ENCODE assay signal across 9 mouse cellular contexts in the genomic region with DNA sequence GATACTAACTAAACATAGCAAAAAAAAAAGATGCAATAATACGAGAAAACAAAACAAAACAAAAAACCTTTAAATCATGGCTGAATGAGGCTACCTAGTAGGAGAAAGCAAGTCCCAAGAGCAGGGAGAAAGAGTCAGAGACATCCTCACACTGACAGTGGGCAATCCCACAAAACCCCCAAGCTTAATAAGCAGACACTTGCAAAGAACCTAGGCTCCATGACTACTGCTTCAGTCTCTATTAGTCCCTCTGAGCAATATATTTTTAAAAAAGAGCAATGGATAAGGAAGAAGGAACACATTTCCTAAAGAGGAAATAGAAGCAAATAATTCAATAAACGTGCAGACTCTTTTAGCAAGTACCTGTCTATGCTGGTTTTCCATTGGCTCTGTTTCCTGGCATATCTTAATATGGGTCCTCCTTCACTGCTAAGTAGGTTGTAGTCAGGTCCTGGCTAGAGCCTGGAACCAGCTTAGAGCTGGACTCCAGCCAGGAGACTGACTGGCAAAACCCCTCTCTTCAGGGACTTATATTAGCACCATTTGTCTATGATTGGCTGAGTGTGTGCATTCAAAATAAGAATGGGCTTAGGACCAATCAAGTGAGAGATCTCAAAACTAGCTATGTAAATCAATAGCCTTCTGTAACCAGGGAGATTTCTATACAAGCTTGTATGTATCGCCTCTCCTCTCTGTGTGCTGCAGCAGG.
DNase-seq lines count a peak whose midpoint lies in the region; ATAC-seq lines count a peak whose summit lies in the region.
"Had no signal": no experiment of that assay in that cellular context is flagged by ENCODE, and none has a peak within 500 bp of the region (broad histone marks: within the 10 kb centered on the region; RNA-seq: fewer than 3 reads in every experiment).

No protein-coding gene starts in this region.

- 55% methylated on average over 3 of the region's 3 CpGs for WGBS in forebrain, embryonic 13.5 days
- WGBS in neural tube, embryonic 13.5 days: 65% methylated on average over 3 of the region's 3 CpGs

- H3K4me3 ChIP-seq in forebrain, embryonic 13.5 days: no peak overlapping the region
- peak overlapping the region; percentile 15 for H3K4me3 ChIP-seq in neural tube, embryonic 13.5 days

- ATAC-seq in forebrain, embryonic 13.5 days: peak; percentile 97
- ATAC-seq in neural tube, embryonic 13.5 days (ENCODE audit: low read depth): peak; percentile 97

- H3K27me3 ChIP-seq in forebrain, embryonic 13.5 days: no peaks in the 10 kb centered on the region
- H3K27me3 ChIP-seq in neural tube, embryonic 13.5 days: no peaks in the 10 kb centered on the region

- H3K27ac ChIP-seq in forebrain, embryonic 13.5 days: peak overlapping the region; percentile 78
- peak overlapping the region; percentile 82 for H3K27ac ChIP-seq in neural tube, embryonic 13.5 days (replicated peaks)

- no peak overlapping the region for H3K9ac ChIP-seq in forebrain, embryonic 13.5 days
- no peak overlapping the region for H3K9ac ChIP-seq in neural tube, embryonic 13.5 days

- H3K4me2 ChIP-seq in forebrain, embryonic 13.5 days: peak overlapping the region; percentile 7; the same call in 1 of the 2 replicates
- peak overlapping the region; percentile 37 for H3K4me2 ChIP-seq in neural tube, embryonic 13.5 days

- no peaks in the 10 kb centered on the region for H3K36me3 ChIP-seq in forebrain, embryonic 13.5 days (ENCODE audit: poor library complexity, severe bottlenecking)
- no peaks in the 10 kb centered on the region for H3K36me3 ChIP-seq in neural tube, embryonic 13.5 days

- peak; percentile 0 for DNase-seq in embryo, embryonic 10.5 days (ENCODE audit: low spot score)
- DNase-seq in embryo, embryonic 9.5 days (ENCODE audit: extremely low spot score): no peak
- peak; percentile 8 to 30 for DNase-seq in layer of hippocampus, postnatal 10 days (ENCODE audit: low spot score in 2 of 2)
- no peak for DNase-seq in heart, adult 9 months (ENCODE audit: low spot score in 2 of 2)
- no peak for DNase-seq in T-cell, adult 2 months (ENCODE audit: low spot score)
- no peak for DNase-seq in gastrocnemius, postnatal 4 days (ENCODE audit: low spot score in 2 of 2)
- DNase-seq: gastrocnemius, postnatal 10 days had no signal

- peaks cover 5% of the 10 kb centered on the region; the same call in 1 of the 2 replicates for H3K9me3 ChIP-seq in forebrain, embryonic 13.5 days (replicated peaks)
- no peaks in the 10 kb centered on the region; the same call in 1 of the 2 replicates for H3K9me3 ChIP-seq in neural tube, embryonic 13.5 days

- peaks cover 4% of the 10 kb centered on the region for H3K4me1 ChIP-seq in forebrain, embryonic 13.5 days
- no peaks in the 10 kb centered on the region for H3K4me1 ChIP-seq in neural tube, embryonic 13.5 days (replicated peaks)

Comparison
In these comparisons a context has a peak if more than half of its experiments do, and no peak if none do; other contexts are left out.
1. DNase-seq: peak in embryo, embryonic 10.5 days (single experiment) and layer of hippocampus, postnatal 10 days (2 of 2); none in embryo, embryonic 9.5 days (single experiment), heart, adult 9 months (0 of 2), T-cell, adult 2 months (single experiment) and gastrocnemius, postnatal 4 days (0 of 2).